Mouse (Mus musculus): ENCODE data around the gene Hjurp. TPM values are rescaled to one million over a fixed set of nuclear protein-coding genes. Genes with fewer than 3 reads are reported as not detected.

Gene Hjurp
- polyA plus RNA-seq, 1 experiment from 2014 or later: 56.0 TPM

DNA sequence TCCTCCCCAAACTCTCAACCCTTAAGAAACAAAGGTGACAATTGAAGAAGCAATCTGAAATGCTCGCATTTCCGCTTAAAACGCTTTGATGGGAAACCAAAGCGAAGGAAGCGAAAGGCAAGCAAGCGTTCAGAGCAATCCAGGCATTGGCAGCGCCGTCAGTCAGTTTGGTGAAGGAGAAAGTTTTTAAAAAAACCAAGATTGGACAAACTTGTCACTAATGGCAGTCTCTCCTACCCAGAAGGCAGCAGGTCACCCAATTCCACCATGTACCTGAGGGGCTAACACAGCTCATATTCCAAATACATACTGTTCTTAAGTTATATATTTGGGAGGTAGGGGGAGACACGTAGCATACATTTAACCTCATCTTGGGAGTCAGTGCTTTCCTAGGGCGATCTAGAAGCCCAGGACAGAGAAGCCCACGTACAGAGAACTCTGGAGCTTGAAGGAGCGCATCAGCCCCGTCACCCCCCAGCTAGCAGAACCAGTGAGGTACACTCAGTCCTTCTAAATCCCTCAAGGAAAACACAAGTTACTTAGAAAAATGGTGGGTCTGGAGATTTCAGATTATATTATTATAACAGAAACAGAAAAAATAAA lies 2.3 kb downstream of the Hjurp start:
- in situ Hi-C loops (cut with MboI; ENCODE audit: low pct_unique_long_range_greater_than_20kb): loop anchor here (5.0 to 25.0 kb wide), 2 partner anchors 123 to 438 kb away; no protein-coding TSS in a partner anchor
- ATAC-seq (no peak), DNase-seq (ENCODE audit: low read depth, low spot score) (no peak)
- ChIA-PET POLR2A (interaction anchor here (0.7 to 2.5 kb wide), 2 partner anchors 13 to 17 kb away, joined by 4 to 7 read pairs; no protein-coding TSS in a partner anchor), CTCF (interaction anchor here (1.0 to 9.1 kb wide), 2 partner anchors 11 kb away, joined by 4 to 93 read pairs; no protein-coding TSS in a partner anchor)
- TF ChIP-seq CTCF (IDR thresholded peaks at IDR 0.05): no peak
- no peaks in the 10 kb centered on the region for H3K27me3 ChIP-seq

DNA sequence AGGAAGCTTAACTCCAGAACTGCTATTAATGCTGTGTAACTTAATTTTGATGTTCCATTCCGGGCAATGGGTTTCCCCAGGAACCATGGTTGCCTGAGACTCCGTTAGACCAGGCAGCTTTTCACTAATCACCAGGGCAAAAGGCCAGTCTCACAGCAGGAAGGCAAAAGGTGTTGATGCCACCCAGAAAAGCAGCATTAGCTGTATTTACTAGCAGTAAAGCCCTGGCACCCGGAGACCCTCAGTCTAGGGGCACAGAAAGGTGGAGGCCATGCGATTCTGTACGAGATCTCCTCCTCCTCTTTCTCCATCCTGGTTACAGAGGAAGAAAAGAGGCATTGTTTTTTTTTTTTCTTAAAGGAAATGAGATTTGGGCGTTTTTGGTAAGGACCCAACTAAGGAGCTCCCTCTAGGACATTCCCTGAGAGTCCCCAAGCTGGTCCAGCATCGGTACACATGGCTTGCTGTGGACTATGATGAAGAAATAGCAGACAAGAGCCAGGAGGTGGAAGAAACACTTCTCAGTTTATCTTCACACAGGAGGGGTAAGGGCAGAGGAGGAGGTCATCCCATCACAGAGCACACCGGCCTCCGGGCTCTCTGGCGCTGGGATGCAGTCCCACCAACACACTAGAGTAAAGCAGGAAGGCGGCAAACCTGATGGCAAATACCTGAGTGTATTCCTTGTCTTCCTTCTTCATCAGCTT lies 2.9 kb downstream of the Hjurp start:
- DNase-seq (ENCODE audit: low read depth, low spot score): no peak
- ATAC-seq: no peak

DNA sequence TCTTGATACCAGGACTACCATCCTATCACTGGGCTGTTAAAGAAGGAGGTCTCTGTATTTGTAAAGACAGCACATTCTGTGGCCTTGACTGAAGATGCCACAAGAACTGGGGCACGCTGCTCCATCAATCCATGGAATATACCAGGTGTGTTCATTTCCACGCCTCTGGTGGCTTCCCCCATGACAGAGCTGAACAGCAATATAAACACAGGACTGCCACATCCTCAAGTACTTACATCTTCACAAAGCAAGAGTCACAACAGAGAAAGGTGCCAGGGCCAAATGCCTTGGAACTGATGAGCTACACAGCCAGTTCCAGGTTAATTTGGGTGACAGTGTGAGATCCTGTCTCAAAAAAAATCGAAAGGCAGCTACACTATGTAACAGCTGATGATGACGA lies 3.6 kb downstream of the Hjurp start:
- in situ Hi-C loops (cut with MboI; ENCODE audit: low pct_unique_long_range_greater_than_20kb): no loop called here
- CTCF ChIA-PET: interaction anchor here (9.1 kb wide), 1 partner anchor 10 kb away, joined by 93 read pairs; no protein-coding TSS in a partner anchor
- DNase-seq (ENCODE audit: low read depth, low spot score) (no peak), ATAC-seq (no peak)
- POLR2A ChIA-PET: interaction anchor here (0.8 to 2.5 kb wide), 2 partner anchors 12 to 70 kb away, joined by 4 to 7 read pairs; no protein-coding TSS in a partner anchor
- no peak for TF ChIP-seq CTCF (IDR thresholded peaks at IDR 0.05)
- no peaks in the 10 kb centered on the region for H3K27me3 ChIP-seq

More for the DNA sequence above, 2.9 kb downstream of the Hjurp start:
- in situ Hi-C loops (cut with MboI; ENCODE audit: low pct_unique_long_range_greater_than_20kb): loop anchor here (5.0 to 25.0 kb wide), 2 partner anchors 122 to 437 kb away; no protein-coding TSS in a partner anchor
- CTCF ChIA-PET: interaction anchor here (1.0 to 9.1 kb wide), 2 partner anchors 10 to 12 kb away, joined by 4 to 93 read pairs; no protein-coding TSS in a partner anchor
- no peaks in the 10 kb centered on the region for H3K27me3 ChIP-seq
- no peak for TF ChIP-seq CTCF (IDR thresholded peaks at IDR 0.05)
- POLR2A ChIA-PET: interaction anchor here (0.7 to 2.5 kb wide), 2 partner anchors 12 to 17 kb away, joined by 4 to 7 read pairs; no protein-coding TSS in a partner anchor

- POLR2A ChIA-PET: interaction anchor here (0.8 kb wide), 1 partner anchor 70 kb away, joined by 4 read pairs; no protein-coding TSS in a partner anchor
- no peak for TF ChIP-seq CTCF (IDR thresholded peaks at IDR 0.05)
- CTCF ChIA-PET: interaction anchor here (9.1 kb wide), 1 partner anchor 9 kb away, joined by 93 read pairs; no protein-coding TSS in a partner anchor
Observed at GRCm38 (mm10) chr1:88273326-88273725, 4.1 kb downstream of the Hjurp start.

DNA sequence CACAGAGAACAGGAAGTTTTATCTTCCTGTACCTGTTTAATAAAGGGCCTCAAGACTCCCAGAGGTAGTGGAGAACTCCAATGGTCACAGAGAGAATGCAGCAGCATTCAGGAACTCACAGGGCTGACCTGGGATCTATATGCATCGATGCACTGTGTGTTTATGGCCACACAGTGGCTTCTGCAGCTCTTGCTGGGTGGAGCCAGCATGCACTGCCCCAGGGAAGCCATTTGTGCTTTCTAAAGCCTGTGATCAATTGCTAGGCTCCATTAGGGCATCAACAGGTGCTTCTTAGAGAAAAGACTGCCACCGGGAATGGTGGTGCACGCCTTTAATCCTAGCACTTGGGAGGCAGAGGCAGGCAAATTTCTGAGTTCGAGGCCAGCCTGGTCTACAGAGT lies 4.6 kb downstream of the Hjurp start:
- no peak for DNase-seq (ENCODE audit: low read depth, low spot score)
- TF ChIP-seq CTCF (IDR thresholded peaks at IDR 0.05): no peak
- ChIA-PET CTCF (interaction anchor here (9.1 kb wide), 1 partner anchor 9 kb away, joined by 93 read pairs; no protein-coding TSS in a partner anchor), POLR2A (no interaction called here)
- no peak for ATAC-seq
- in situ Hi-C loops (cut with MboI; ENCODE audit: low pct_unique_long_range_greater_than_20kb): no loop called here
- H3K27me3 ChIP-seq: no peaks in the 10 kb centered on the region

More at GRCm38 (mm10) chr1:88273326-88273725, 4.1 kb downstream of the Hjurp start:
- H3K27me3 ChIP-seq: no peaks in the 10 kb centered on the region
- in situ Hi-C loops (cut with MboI; ENCODE audit: low pct_unique_long_range_greater_than_20kb): no loop called here
- ATAC-seq: no peak
- DNase-seq (ENCODE audit: low read depth, low spot score): no peak

GRCm38 (mm10) chr1:88269539-88270309 lies 7.7 kb downstream of the Hjurp start:
- no peaks in the 10 kb centered on the region for H3K27me3 ChIP-seq
- POLR2A ChIA-PET: no interaction called here
- no peak for TF ChIP-seq CTCF (IDR thresholded peaks at IDR 0.05)
- CTCF ChIA-PET: no interaction called here
- DNase-seq (ENCODE audit: low read depth, low spot score) (no peak), ATAC-seq (no peak)
- in situ Hi-C loops (cut with MboI; ENCODE audit: low pct_unique_long_range_greater_than_20kb): no loop called here

- no peak for TF ChIP-seq CTCF (IDR thresholded peaks at IDR 0.05)
- ChIA-PET POLR2A (no interaction called here), CTCF (no interaction called here)
- in situ Hi-C loops (cut with MboI; ENCODE audit: low pct_unique_long_range_greater_than_20kb): no loop called here
- no peaks in the 10 kb centered on the region for H3K27me3 ChIP-seq
- ATAC-seq (no peak), DNase-seq (ENCODE audit: low read depth, low spot score) (no peak)
Observed at GRCm38 (mm10) chr1:88268070-88268469, 9.4 kb downstream of the Hjurp start.

- no peak for ATAC-seq
- DNase-seq (ENCODE audit: low read depth, low spot score): no peak
- in situ Hi-C loops (cut with MboI; ENCODE audit: low pct_unique_long_range_greater_than_20kb): no loop called here
- ChIA-PET CTCF (interaction anchor here (6.8 kb wide), 1 partner anchor 9 kb away, joined by 93 read pairs; the partner anchor contains the start of genes Hjurp and Trpm8), POLR2A (no interaction called here)
- TF ChIP-seq CTCF (IDR thresholded peaks at IDR 0.05): no peak
- H3K27me3 ChIP-seq: no peaks in the 10 kb centered on the region
Observed at GRCm38 (mm10) chr1:88267489-88267888, 9.9 kb downstream of the Hjurp start.

- H3K27me3 ChIP-seq: no peaks in the 10 kb centered on the region
- ATAC-seq (no peak), DNase-seq (ENCODE audit: low read depth, low spot score) (no peak)
- POLR2A ChIA-PET: interaction anchor here (0.7 to 1.2 kb wide), 2 partner anchors 9 to 11 kb away, joined by 3 read pairs; partner anchors contain the start of genes Hjurp and Trpm8
- in situ Hi-C loops (cut with MboI; ENCODE audit: low pct_unique_long_range_greater_than_20kb): no loop called here
- TF ChIP-seq CTCF (IDR thresholded peaks at IDR 0.05): no peak
- CTCF ChIA-PET: interaction anchor here (0.6 to 6.8 kb wide), 5 partner anchors 9 to 1347 kb away, joined by 4 to 93 read pairs (median 5); partner anchors contain the start of genes Hjurp and Trpm8
Observed at GRCm38 (mm10) chr1:88266123-88266522, 11.3 kb downstream of the Hjurp start.

- no peak for DNase-seq (ENCODE audit: low read depth, low spot score)
- in situ Hi-C loops (cut with MboI; ENCODE audit: low pct_unique_long_range_greater_than_20kb): no loop called here
- ChIA-PET POLR2A (interaction anchor here (0.6 kb wide), 1 partner anchor 64 kb away, joined by 3 read pairs; no protein-coding TSS in a partner anchor), CTCF (interaction anchor here (1.1 to 6.8 kb wide), 6 partner anchors 8 to 56 kb away, joined by 3 to 93 read pairs (median 4); partner anchors contain the start of genes Hjurp and Trpm8)
- no peak for ATAC-seq
- no peaks in the 10 kb centered on the region for H3K27me3 ChIP-seq
- TF ChIP-seq CTCF (IDR thresholded peaks at IDR 0.05): no peak
Observed at GRCm38 (mm10) chr1:88264869-88265240, 12.6 kb downstream of the Hjurp start.
